Mouse (Mus musculus) adrenal gland, postnatal 4 days (tissue): Measurements from ENCODE around the gene Cacng6. TPM values are rescaled to one million over a fixed set of nuclear protein-coding genes. Genes with fewer than 3 reads are reported as not detected.
"Not testable (repeated sequence)": the region's sequence is repeated elsewhere in the genome, so short reads cannot be mapped to it uniquely, and the experiment has no call there.

Source experiments
- DNase-seq, 2 experiments: peaks; one replicate each; pipeline ENCODE4 v3.0.0; 2021 to 2022; ENCODE audit warnings: low spot score in 2 of 2, mixed read lengths in 2 of 2
- long read RNA-seq, 2 experiments: library from polyadenylated mRNA; stranded (forward); transcript quantifications; one replicate each; pipeline ENCODE4 v2.0.0; 2021
- total RNA-seq, 2 experiments: library from RNA; stranded (reverse); gene quantifications; 2 replicates each; pipeline ENCODE4 v1.2.3; 2021

The Cacng6 gene
- total RNA-seq: 1 to 10 TPM in 1 of 2 experiments, under 1 TPM in 1; 0.39 to 1.5 TPM
- long read RNA-seq, experiment 1, partial matches to known transcripts: 0 of 1 reads
- long read RNA-seq, experiment 1, other reads (novel, unspliced or antisense): 0 of 1 reads
- long read RNA-seq, experiment 2: 0 reads

DNA sequence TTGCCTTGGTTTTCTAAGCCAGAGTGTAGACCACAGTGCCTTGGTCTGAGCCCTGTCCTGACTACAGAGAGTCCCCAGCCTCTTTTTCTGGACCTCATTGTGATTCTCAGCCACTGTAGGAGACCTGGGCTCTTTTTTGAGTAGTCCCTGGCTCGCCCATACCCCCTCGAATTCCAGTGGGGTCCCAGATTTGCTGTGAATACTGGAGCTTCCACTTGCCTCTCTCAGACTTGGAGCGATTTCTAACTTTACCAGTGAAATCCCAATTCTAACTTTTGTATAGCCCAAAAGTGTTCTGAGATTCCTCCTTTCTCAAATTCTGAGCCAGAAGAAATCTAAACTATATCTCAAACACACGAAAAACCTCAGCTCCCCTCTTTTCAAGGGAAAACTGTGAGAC is at the start of gene Cacng6:
Cacng6 (plus strand) TSS at position 301 of the 400 bp plus-strand sequence.
- DNase-seq: no peak

- peak; percentile 28 to 60 for DNase-seq
Observed at GRCm38 (mm10) chr7:3376831-3377230, 47.2 kb upstream of the Cacng6 start.

- DNase-seq: no peak
Observed at GRCm38 (mm10) chr7:3382123-3382522, 41.9 kb upstream of the Cacng6 start.

GRCm38 (mm10) chr7:3384807-3385319 is 39.1 kb upstream of the Cacng6 start:
- no peak for DNase-seq

DNA sequence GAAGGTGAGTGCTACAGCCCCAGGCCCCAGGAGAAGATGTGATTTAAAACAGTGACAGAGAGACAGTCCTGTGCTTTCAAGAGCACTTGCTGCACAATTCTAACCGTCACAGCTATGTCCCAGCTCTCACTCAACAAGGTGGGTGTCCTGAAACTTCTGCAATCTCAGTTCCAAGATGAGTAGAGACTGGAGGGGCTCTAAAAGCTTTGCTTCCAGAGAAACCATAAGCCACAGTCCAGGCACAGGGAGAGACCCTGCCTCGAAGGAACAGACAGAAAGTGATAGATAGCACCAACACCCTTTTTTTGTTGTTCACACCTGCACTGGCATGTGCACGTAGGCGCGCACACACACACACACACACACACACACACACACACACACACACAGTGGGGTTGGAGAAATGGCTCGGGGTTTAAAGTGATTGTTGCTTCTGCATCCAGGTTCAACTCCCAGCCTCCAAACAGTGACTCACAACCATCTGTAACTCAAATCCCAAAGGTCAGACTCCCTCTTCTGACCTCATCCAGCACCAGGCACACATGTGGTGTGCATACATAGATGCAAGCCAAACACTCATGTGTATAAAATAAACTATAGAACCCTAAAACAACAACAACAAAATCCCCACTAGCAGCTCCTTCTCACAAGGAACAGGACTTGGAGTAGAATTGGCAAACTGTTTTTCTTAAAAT is 37.8 kb upstream of the Cacng6 start:
- DNase-seq: no peak

- no peak for DNase-seq
Observed at GRCm38 (mm10) chr7:3387761-3388160, 36.2 kb upstream of the Cacng6 start.

GRCm38 (mm10) chr7:3388885-3389284 is 35.1 kb upstream of the Cacng6 start:
- DNase-seq: no peak

DNA sequence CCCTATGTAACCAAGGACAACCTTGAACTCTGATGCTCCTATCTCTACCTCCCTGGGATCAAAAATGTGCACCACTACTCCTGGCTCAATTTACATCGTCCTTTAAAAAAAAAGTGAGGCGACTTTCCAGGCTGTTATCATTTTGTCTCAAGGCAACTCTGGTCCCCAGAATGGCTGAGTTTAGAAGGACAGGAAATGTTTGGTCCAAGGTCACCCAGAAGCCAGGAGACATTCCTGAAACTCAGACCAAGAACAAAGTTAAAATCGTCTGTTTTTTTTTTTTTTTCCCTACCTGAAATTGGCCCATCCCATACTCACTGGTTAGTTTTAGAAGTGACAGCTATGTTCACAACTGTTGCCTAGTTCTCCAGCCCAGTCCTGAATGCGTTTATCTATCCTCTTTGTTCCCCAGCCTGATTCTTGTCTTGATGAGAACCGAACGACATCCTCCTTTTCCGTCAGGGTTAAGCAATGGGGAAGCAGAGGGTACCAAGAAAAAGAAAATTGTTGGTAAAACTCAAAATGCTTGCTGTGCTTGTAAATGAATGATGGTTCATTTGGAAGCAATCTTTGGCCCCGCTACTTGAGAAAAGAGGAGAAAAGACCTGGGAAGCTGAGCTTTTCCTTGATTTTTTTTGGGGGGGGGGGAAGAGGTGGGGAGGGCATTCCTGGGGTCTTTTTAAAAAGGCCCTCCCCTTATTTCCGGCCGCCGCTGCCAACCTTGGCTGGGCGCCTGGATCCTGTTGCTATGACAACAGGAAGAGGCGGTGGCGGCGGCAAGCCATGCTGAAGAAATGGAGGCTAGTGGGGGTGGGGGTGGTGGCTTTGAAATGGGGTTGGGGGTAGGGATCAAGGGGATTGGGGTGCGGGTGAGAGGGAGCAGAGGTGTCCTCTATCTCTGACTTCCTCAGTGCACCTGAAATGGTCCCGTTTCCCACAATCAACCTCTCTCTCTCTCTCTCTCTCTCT is 34.3 kb upstream of the Cacng6 start:
- peak in 1 of 2 experiments; percentile 26 for DNase-seq

DNA sequence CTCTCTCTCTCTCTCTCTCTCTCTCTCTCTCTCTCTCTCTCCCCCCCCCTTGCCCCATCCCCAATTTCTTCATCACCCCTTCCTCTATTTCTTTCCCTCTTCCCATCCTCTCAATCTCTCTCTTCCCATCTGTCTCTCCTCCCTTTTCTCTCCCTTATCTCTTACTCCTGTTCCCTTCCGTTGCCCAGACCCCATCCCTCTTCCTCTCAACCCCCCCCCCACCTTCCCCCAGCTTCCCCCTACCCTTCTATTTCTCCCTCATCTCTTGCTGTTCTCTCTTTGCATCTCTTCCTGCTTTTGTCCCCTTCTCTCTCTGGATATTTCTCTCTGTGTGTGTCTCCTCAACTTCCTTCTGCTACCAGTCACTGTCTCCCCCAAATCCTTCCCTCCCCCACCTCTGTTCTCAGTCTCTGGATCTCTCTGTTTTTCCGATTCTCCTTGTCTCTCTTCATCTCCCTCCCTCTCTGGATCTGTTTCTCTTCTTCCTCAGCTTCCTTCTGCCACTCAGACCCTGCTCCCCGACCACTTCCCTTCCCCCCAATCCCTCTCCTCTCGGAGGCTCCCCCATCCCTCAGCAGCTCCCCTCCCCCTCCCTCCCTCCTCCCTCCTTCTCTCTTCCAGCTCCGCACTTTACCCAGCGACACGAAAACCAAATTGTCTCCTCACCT is 33.4 kb upstream of the Cacng6 start, which contains the start of gene Cacng8:
Cacng8 (plus strand) TSS at position 271 of the 668 bp plus-strand sequence.
- DNase-seq: no peak

GRCm38 (mm10) chr7:3391081-3391451 is 32.9 kb upstream of the Cacng6 start:
- DNase-seq: no peak

DNA sequence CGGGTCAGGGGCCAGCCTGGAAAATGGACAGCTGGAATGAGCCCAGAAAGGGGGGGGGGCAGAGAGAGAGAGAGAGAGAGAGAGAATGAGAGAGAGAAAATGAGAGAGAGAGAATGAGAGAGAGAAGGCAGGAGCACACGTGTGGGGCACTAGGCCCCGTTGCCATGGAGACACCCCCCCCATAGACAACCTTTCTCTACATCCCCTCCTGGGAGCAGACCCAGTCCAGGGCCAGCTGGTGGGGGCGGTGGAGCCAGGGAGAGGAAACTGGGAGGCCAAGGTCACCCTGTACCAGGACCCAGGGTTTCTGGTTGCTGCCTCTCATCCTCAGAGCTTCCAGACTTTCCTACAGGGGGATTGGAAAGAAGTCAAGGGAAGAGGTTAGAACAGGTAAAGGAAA is 32.2 kb upstream of the Cacng6 start:
- no peak for DNase-seq

DNA sequence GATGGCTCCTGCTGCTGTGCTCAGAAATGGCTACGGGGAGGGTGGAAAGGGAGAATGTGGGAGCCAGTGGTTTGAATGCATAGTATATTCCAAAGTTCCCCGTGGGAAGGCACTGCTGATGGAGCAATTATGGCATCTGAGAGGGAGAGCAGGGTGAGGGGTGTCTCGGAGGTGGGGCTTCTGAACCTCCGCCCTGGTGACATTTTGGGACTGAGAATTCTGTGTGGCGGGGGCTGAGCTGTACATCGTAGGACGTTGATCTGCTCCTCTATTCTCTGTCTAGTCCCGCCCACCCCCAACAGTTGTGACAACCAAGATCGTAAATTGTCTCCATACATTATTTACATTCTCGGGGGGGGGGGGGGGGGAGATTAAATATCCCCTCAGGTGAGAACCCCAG is 26.6 kb upstream of the Cacng6 start:
- DNase-seq: no peak

- no peak for DNase-seq
Observed at GRCm38 (mm10) chr7:3397797-3398196, 26.2 kb upstream of the Cacng6 start.

DNA sequence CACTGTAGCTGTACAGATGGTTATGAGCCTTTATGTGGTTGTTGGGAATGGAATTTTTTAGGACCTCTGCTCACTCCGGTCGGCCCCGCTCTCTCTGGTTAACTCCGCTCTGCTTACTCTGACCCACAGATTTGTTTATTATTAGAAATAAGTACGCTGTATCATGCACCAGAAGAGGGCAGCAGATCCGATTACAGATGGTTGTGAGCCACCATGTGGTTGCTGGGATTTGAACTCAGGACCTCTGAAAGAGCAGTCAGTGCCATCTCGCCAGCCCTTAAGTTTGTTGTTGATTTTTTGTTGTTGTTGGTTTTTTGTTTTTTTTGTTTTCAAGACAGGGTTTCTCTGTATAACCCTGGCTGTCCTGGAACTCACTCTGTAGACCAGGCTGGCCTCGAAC is 25.6 kb upstream of the Cacng6 start:
- not testable (repeated sequence) for DNase-seq

- no peak for DNase-seq
Observed at GRCm38 (mm10) chr7:3399937-3400336, 24.1 kb upstream of the Cacng6 start.

GRCm38 (mm10) chr7:3409729-3410520 is 14.1 kb upstream of the Cacng6 start:
- DNase-seq: no peak

GRCm38 (mm10) chr7:3411160-3411941 is 12.6 kb upstream of the Cacng6 start:
- no peak for DNase-seq

GRCm38 (mm10) chr7:3412036-3412435 is 12.0 kb upstream of the Cacng6 start:
- no peak for DNase-seq

DNA sequence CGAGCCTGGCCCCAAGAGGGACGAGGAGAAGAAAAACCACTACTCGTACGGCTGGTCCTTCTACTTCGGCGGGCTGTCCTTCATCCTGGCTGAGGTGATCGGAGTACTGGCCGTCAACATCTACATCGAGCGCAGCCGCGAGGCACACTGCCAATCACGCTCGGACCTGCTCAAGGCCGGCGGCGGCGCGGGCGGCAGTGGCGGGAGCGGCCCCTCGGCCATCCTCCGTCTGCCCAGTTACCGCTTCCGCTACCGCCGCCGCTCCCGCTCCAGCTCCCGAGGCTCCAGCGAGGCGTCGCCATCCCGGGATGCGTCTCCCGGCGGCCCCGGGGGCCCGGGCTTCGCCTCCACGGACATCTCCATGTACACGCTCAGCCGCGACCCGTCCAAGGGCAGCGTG is 9.1 kb upstream of the Cacng6 start:
- DNase-seq: peak; percentile 11 to 14
